Mouse (Mus musculus) heart, postnatal 4 days (tissue): Measurements from ENCODE around the gene Bicra. TPM values are rescaled to one million over a fixed set of nuclear protein-coding genes. Genes with fewer than 3 reads are reported as not detected.

Experiments used
- DNase-seq: peaks from one replicate; pipeline ENCODE4 v3.0.0; 2021
- total RNA-seq, 2 experiments: library from RNA; stranded (reverse); gene quantifications; 2 replicates each; pipeline ENCODE4 v1.2.3; 2021

Gene Bicra
- total RNA-seq, 2 experiments from 2014 or later = 7.6 to 7.8 TPM

GRCm38 (mm10) chr7:15969674-15970073, 78.0 kb downstream of the Bicra start:
- no peak for DNase-seq

- DNase-seq = no peak
These were observed 79.4 kb downstream of the Bicra start for GRCm38 (mm10) chr7:15968322-15968721.

- DNase-seq = peak; percentile 92
These were observed 80.4 kb downstream of the Bicra start, which contains the start of gene Ehd2 for GRCm38 (mm10) chr7:15967312-15967711. Gene Ehd2 (minus strand): TSS chr7:15967567.

GRCm38 (mm10) chr7:15966489-15966888, 81.2 kb downstream of the Bicra start:
- DNase-seq = no peak

GRCm38 (mm10) chr7:15963798-15964652, 83.7 kb downstream of the Bicra start:
- DNase-seq = no peak

GRCm38 (mm10) chr7:15962311-15963288, 85.1 kb downstream of the Bicra start:
- DNase-seq = peak; percentile 94

- no peak for DNase-seq
These were observed 85.9 kb downstream of the Bicra start for GRCm38 (mm10) chr7:15961798-15962197.

GRCm38 (mm10) chr7:15961239-15961638, 86.5 kb downstream of the Bicra start:
- peak; percentile 58 for DNase-seq

- DNase-seq = no peak
These were observed 87.0 kb downstream of the Bicra start for GRCm38 (mm10) chr7:15960691-15961090.

- DNase-seq = no peak
These were observed 91.6 kb downstream of the Bicra start for GRCm38 (mm10) chr7:15956143-15956542.

GRCm38 (mm10) chr7:15955509-15955908, 92.2 kb downstream of the Bicra start:
- no peak for DNase-seq

GRCm38 (mm10) chr7:15954978-15955443, 92.7 kb downstream of the Bicra start:
- DNase-seq = peak; percentile 86

GRCm38 (mm10) chr7:15954436-15954835, 93.3 kb downstream of the Bicra start:
- no peak for DNase-seq

- no peak for DNase-seq
These were observed 94.2 kb downstream of the Bicra start for GRCm38 (mm10) chr7:15953307-15954074.

- DNase-seq = no peak
These were observed 95.3 kb downstream of the Bicra start for GRCm38 (mm10) chr7:15952416-15952815.

- DNase-seq = no peak
These were observed 97.7 kb downstream of the Bicra start for GRCm38 (mm10) chr7:15950008-15950407.

GRCm38 (mm10) chr7:15949216-15949790, 98.4 kb downstream of the Bicra start:
- DNase-seq = no peak

- DNase-seq = peak; percentile 94
These were observed 99.3 kb downstream of the Bicra start for GRCm38 (mm10) chr7:15948381-15948941.

GRCm38 (mm10) chr7:15947653-15948260, 100.0 kb downstream of the Bicra start:
- DNase-seq = no peak

- DNase-seq = peak; percentile 90
These were observed 101.8 kb downstream of the Bicra start, which contains the start of gene Nop53 for GRCm38 (mm10) chr7:15945721-15946536. Gene Nop53 (minus strand): TSS chr7:15946074.
